Mouse (Mus musculus): ENCODE measurements around the gene Sstr2.
"Not testable (repeated sequence)": the region's sequence is repeated elsewhere in the genome, so short reads cannot be mapped to it uniquely, and the experiment has no call there.

Gene Sstr2

DNA sequence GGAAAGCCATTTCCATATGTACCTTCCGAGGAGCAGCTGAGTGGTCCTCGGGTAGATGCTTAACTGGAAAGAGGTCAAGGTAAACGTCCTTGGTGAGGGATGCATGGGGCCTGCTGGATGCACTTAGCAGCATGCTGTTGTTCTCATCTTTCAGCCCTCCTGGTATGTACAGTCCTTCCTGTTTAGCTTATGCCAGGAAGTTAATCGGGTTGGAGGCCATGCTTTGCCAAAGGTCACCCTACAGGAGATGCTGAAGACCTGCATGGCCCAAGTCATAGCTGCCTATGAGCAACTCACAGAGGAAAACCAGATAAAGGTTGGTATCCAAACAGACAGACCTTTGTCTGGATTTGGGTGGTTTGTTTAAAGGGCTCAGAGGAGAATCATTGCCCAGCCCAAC lies 38.1 kb downstream of the Sstr2 start:
- no peak for DNase-seq (ENCODE audit: low spot score)

GRCm38 (mm10) chr11:113658319-113658718 lies 39.2 kb downstream of the Sstr2 start:
- DNase-seq (ENCODE audit: low spot score): no peak

- no peak for DNase-seq (ENCODE audit: low spot score)
Measured at GRCm38 (mm10) chr11:113658763-113659162, 39.6 kb downstream of the Sstr2 start.

- DNase-seq (ENCODE audit: low spot score): not testable (repeated sequence)
Measured at GRCm38 (mm10) chr11:113660213-113660612, 41.1 kb downstream of the Sstr2 start.

DNA sequence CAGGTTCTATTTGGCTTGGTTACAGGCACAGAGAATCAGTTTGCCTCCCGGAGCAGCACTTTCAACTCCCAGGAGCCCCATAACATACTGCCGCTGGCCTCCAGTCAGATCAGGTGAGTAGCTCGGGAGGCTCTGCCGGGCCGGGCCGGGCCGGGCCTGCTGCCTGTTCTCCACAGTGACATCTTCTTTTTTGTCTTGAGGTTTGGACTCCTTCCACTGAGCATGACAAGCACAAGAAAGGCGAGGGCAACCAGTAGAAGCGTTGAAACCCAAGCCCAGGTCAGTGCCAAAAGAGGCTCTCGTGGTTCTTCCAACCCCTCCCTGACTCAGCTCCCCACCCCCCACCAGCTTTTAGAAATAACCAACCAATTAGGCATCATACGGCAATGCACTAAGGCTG lies 41.8 kb downstream of the Sstr2 start:
- DNase-seq (ENCODE audit: low spot score): no peak

DNA sequence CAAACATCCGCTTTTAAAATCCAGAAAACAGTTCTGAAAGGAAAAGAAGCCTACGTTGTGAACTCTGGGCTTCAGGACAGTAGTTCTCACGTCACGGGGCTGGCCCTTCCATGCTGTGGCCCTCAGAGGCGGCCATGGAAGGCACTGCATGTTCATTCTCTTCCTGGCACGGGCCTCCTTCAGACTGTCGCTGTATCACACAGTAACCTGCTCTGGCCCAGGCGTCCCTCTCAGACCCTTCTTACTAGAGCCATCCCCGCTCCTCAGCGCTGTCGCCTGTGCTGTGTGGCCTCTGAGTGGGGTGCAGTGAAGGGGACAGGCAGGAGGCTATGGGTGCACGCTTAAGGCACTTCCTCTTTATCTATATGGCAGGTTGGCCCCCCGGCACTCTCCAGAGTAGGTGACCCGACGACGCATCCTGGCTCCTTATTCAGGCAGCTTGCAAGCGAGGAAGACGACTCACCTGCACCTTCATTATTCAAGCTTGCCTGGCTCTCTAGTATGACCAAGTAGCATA lies 42.8 kb downstream of the Sstr2 start:
- no peak for DNase-seq (ENCODE audit: low spot score)

GRCm38 (mm10) chr11:113664279-113664678 lies 45.1 kb downstream of the Sstr2 start:
- DNase-seq (ENCODE audit: low spot score): no peak

GRCm38 (mm10) chr11:113666205-113666604 lies 47.1 kb downstream of the Sstr2 start:
- DNase-seq (ENCODE audit: low spot score): no peak

DNA sequence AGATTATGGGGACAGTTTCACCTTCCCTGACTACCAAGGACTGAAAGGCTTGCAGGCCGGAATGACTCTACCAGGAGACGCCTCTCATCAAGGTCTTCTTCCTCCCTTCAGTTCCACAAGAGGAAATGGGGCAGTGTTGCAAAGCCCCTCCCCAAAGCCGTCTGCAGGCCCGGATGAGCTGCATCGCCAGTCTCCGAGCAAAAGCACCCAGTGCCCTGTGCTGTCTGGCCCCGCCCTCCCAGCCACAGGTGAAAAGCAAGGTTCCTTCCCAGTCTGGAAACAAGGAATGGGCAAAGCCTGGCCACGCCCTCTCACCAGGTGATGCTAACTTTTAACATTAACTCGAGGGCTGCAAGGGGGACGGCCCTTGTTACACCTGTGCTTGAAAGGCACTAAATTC lies 47.5 kb downstream of the Sstr2 start:
- DNase-seq (ENCODE audit: low spot score): no peak

- no peak for DNase-seq (ENCODE audit: low spot score)
Measured at GRCm38 (mm10) chr11:113667122-113667521, 48.0 kb downstream of the Sstr2 start.

- DNase-seq (ENCODE audit: low spot score): no peak
Measured at GRCm38 (mm10) chr11:113667704-113668103, 48.6 kb downstream of the Sstr2 start.

- DNase-seq (ENCODE audit: low spot score): no peak
Measured at GRCm38 (mm10) chr11:113668857-113669256, 49.7 kb downstream of the Sstr2 start.

- DNase-seq (ENCODE audit: low spot score): no peak
Measured at GRCm38 (mm10) chr11:113669711-113670110, 50.6 kb downstream of the Sstr2 start.

DNA sequence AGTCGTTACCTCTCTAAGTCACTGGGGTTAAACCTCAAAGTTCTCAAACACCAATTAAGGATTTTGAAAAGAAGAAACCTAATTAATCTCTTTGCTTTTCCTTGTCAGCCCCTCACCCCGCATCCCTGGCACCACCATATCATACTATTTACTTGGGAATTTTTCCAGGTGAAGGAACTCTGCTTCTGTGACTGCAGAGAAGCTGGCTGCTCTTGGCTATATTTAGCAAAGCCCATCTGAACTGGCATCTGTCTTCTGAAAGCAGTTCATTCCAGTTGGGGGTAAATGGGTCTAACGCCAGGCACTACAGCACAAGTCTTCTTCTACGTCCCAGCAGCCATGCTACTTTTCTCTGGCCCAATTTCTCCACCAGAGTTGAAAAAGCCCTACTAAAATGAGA lies 54.5 kb downstream of the Sstr2 start:
- DNase-seq (ENCODE audit: low spot score): no peak

DNA sequence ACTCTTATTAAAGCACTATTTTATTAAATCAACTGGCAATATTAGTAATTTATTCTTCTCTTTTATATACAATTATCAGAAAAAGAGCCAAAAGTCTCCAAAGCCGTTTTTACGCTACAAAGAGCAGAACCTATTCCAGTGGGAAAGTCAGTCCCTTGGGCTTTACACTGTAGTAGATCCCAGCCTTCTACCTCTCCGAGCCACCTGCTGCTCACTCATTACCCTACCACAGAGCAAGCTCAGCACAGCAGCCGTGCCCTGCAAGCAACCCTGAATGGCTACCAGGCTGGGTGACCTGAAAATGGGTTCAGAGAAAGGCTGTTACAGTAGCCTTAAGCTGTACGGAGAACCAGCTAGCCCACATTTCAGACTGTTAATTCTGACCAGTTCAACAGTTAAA lies 55.5 kb downstream of the Sstr2 start:
- DNase-seq (ENCODE audit: low spot score): no peak
